Mouse (Mus musculus): ENCODE results near the gene Cd8b1. TPM values are rescaled to one million over a fixed set of nuclear protein-coding genes. Genes with fewer than 3 reads are reported as not detected.

Gene Cd8b1
- polyA plus RNA-seq, 1 experiment: not detected

DNA sequence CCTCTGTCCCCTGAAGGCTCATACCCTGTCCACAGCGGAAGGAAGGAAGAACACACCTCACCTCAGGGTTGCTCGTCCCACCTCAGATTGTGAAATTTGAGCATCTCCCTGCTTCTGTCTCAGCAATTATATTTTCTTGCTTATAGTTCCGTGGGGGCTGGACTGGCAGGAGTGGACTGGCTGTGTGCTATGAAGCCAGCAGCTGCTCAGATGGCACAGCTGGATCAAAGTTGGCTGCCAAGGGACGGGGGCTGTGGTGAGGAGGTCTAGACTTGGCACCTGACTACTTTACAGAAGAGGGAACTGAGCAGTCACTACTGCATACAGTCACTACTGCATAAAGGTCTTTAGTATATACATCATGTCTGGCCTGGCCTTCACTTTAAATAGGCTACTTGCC, 16.8 kb downstream of the Cd8b1 start:
- no peak overlapping the region for H3K4me3 ChIP-seq (ENCODE audit: insufficient read depth, low read length)
- TF ChIP-seq CTCF (IDR thresholded peaks at IDR 0.05; ENCODE audit: borderline replicate concordance, insufficient read depth, low read length) (no peak), POLR2A (IDR thresholded peaks at IDR 0.05; ENCODE audit: low read depth, low read length) (no peak)
- no peak overlapping the region for H3K27ac ChIP-seq (ENCODE audit: insufficient read depth, low read length)
- no peaks in the 10 kb centered on the region for H3K4me1 ChIP-seq (ENCODE audit: control insufficient read depth, insufficient read depth, low read length)

DNA sequence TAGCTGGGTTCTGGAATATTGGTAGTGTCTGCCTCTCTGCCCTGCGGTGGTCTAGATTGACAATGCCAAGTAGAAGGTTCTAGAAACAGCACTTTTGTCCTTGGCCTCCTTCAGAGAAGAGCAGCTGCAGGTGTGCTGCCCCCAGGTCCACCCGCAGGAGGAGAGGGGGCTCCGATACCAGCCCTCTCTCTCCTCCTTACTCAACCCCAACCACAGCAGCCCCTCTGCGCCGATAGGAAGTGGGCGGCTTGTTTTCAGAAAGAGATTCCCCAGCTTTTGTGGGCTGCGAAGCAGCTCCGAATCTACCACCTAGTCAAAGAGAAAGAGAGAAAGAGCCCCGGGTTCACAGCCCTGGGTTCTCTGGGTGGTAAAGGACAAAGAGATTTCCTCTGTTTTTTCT, 18.6 kb downstream of the Cd8b1 start:
- H3K4me3 ChIP-seq (ENCODE audit: insufficient read depth, low read length): no peak overlapping the region
- no peak overlapping the region for H3K27ac ChIP-seq (ENCODE audit: insufficient read depth, low read length)
- H3K4me1 ChIP-seq (ENCODE audit: control insufficient read depth, insufficient read depth, low read length): no peaks in the 10 kb centered on the region
- TF ChIP-seq CTCF (IDR thresholded peaks at IDR 0.05; ENCODE audit: borderline replicate concordance, insufficient read depth, low read length) (no peak), POLR2A (IDR thresholded peaks at IDR 0.05; ENCODE audit: low read depth, low read length) (no peak)

DNA sequence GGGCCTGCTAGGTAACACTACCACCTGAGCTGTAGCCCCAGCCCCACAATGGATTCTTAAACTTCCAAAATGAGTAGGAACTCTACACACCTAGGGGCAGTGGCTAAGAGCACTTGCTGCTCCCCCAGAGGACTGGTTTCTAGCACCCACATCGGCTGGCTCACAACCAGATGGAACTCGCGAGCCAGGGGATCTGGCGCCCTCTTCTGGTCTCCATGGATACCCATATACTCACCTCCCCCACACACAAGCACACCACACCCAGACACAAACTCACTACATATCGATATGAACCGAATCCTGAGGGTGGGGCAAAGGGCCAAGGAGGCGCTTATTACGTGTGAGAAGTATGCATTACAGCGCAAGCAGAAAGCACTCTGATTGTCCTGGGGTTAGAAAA, 25.4 kb downstream of the Cd8b1 start:
- H3K4me3 ChIP-seq (ENCODE audit: insufficient read depth, low read length): no peak overlapping the region
- TF ChIP-seq POLR2A (IDR thresholded peaks at IDR 0.05; ENCODE audit: low read depth, low read length): no peak
- no peak for TF ChIP-seq CTCF (IDR thresholded peaks at IDR 0.05; ENCODE audit: borderline replicate concordance, insufficient read depth, low read length)
- no peak overlapping the region for H3K27ac ChIP-seq (ENCODE audit: insufficient read depth, low read length)

DNA sequence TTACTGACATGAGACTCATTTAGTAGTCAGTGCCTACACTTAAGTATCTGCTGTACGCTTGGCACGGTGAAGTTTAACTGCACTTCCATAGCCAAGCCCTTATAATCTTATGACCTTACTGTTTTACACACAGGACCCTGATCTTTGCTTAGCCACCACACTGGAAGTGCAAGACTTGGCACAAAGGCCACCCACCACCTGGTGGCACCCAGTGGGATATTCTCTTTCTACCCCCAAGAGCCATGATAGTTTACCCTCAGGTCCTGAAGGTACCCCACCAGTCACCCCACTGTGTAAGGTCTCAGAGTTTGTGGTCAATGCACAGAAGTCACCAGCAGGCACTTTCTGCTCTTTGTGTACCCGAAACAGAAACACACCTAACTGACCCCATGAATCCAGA, 28.6 kb downstream of the Cd8b1 start:
- Histone ChIP-seq H3K4me3 (ENCODE audit: insufficient read depth, low read length) (no peak overlapping the region), H3K27ac (ENCODE audit: insufficient read depth, low read length) (no peak overlapping the region), H3K4me1 (ENCODE audit: control insufficient read depth, insufficient read depth, low read length) (no peaks in the 10 kb centered on the region)
- no peak for TF ChIP-seq CTCF (IDR thresholded peaks at IDR 0.05; ENCODE audit: borderline replicate concordance, insufficient read depth, low read length)
- TF ChIP-seq POLR2A (IDR thresholded peaks at IDR 0.05; ENCODE audit: low read depth, low read length): no peak

More for the DNA sequence above, 25.4 kb downstream of the Cd8b1 start:
- H3K4me1 ChIP-seq (ENCODE audit: control insufficient read depth, insufficient read depth, low read length): no peaks in the 10 kb centered on the region

DNA sequence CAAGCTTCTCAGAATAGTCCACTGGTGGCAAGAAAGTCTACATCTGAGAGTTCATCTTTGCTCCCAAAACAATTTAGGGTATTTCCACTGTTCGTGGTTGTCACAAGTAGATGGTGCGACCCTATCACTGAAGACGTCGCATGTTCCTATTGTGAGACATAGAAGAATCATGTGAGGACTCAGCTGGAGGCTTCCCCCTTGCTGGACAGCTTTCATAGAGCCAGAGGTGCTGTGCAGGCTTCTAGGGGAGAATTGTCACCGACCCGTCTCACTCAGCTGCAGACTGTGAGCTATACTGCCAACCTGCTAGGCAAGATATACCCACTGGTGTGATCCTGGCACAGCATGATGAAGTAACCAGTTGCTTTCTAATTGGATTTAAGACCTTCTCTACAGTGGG, 29.6 kb downstream of the Cd8b1 start:
- H3K27ac ChIP-seq (ENCODE audit: insufficient read depth, low read length): no peak overlapping the region
- no peaks in the 10 kb centered on the region for H3K4me1 ChIP-seq (ENCODE audit: control insufficient read depth, insufficient read depth, low read length)
- TF ChIP-seq CTCF (IDR thresholded peaks at IDR 0.05; ENCODE audit: borderline replicate concordance, insufficient read depth, low read length) (no peak), POLR2A (IDR thresholded peaks at IDR 0.05; ENCODE audit: low read depth, low read length) (no peak)
- H3K4me3 ChIP-seq (ENCODE audit: insufficient read depth, low read length): no peak overlapping the region

DNA sequence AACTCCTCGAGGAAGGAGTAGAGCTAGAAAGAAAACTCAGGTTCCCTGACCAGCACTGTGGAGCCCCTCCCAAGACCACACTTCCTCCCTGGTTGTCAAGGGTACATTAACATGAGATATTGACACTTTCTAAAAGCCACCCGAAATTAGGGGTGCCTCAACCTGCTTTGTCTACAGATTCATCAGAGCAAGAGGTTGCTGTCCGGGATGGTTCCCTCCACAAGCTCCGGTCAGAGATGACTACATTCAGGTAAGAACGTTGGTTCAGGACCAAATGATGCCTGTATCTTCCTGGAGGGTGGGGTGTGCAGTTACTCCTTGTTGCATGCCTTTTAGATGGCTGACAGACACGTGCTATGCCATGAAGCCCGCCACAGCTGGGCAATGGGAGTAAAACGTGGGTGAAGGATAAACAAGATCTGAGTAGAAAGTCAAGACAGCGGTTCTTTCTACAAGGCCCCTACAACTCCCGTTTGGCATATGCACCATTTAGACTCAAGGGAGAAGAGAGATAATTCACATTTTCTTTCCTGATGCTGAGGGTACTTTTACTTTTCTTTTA, 30.4 kb downstream of the Cd8b1 start:
- TF ChIP-seq CTCF (IDR thresholded peaks at IDR 0.05; ENCODE audit: borderline replicate concordance, insufficient read depth, low read length): no peak
- TF ChIP-seq POLR2A (IDR thresholded peaks at IDR 0.05; ENCODE audit: low read depth, low read length): no peak
- H3K27ac ChIP-seq (ENCODE audit: insufficient read depth, low read length): no peak overlapping the region
- H3K4me1 ChIP-seq (ENCODE audit: control insufficient read depth, insufficient read depth, low read length): no peaks in the 10 kb centered on the region
- no peak overlapping the region for H3K4me3 ChIP-seq (ENCODE audit: insufficient read depth, low read length)

DNA sequence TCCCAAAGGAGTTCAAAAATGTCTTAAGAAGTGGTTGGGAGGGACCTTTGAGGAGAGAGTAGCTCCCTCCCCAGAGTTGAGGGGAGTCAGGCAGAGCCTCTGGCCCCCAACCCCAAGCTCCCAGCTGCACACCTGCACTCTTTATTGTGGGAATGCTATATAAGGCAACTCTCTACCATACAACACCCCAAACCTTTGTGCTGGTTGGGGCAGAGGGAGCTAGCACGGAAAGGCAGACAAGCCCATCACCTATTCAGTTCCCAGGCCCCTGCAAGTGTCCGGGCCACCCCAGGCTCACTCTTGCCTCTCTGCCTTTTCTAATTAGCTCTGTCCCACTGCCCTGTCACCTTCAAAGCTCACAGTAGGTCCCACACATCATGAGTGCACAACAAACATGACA, 31.1 kb downstream of the Cd8b1 start:
- Histone ChIP-seq H3K4me3 (ENCODE audit: insufficient read depth, low read length) (no peak overlapping the region), H3K27ac (ENCODE audit: insufficient read depth, low read length) (no peak overlapping the region), H3K4me1 (ENCODE audit: control insufficient read depth, insufficient read depth, low read length) (no peaks in the 10 kb centered on the region)
- TF ChIP-seq CTCF (IDR thresholded peaks at IDR 0.05; ENCODE audit: borderline replicate concordance, insufficient read depth, low read length): no peak
- TF ChIP-seq POLR2A (IDR thresholded peaks at IDR 0.05; ENCODE audit: low read depth, low read length): no peak

DNA sequence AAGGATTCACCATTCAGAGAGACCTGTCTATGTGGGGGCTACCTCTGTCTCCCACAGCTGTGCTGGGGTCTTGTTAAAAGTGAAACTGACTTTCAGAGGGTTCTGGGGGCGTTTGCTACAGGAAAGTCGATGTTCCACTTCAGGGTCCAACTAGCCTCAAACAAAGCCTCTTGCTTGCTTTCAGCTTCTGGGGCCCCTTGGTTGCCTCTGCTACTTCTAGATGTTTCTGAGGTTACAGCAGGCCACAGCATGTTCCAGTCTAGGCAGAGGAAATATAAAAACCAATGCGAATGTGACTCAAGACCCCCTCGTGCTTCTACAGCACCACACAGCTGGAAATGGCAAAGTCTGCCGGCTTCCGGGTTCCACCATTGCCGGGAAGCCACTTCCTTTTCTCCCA, 34.9 kb downstream of the Cd8b1 start:
- TF ChIP-seq POLR2A (IDR thresholded peaks at IDR 0.05; ENCODE audit: low read depth, low read length): no peak
- H3K27ac ChIP-seq (ENCODE audit: insufficient read depth, low read length): no peak overlapping the region
- no peak overlapping the region for H3K4me3 ChIP-seq (ENCODE audit: insufficient read depth, low read length)
- H3K4me1 ChIP-seq (ENCODE audit: control insufficient read depth, insufficient read depth, low read length): no peaks in the 10 kb centered on the region

DNA sequence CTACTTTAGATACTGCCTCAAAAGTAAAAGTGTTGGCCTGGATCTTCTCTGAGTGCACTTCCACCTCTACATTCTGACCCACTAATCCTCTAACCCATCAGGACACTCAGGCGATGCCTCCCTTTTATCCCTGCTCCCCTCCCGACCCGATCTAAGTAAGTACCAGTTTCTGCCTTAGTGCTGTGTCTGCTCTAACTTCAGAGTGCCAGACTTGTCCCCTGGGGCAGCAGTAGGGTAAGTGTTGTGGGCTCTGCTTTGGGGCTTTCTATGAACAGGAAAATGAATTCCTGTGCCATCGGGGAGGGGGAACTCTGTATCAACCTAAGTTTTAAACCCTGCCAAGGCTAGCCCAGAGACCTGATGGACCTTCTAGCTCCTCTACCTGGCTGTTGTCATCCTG, 37.6 kb downstream of the Cd8b1 start:
- Histone ChIP-seq H3K27ac (ENCODE audit: insufficient read depth, low read length) (no peak overlapping the region), H3K4me3 (ENCODE audit: insufficient read depth, low read length) (no peak overlapping the region), H3K4me1 (ENCODE audit: control insufficient read depth, insufficient read depth, low read length) (no peaks in the 10 kb centered on the region)
- TF ChIP-seq CTCF (IDR thresholded peaks at IDR 0.05; ENCODE audit: borderline replicate concordance, insufficient read depth, low read length) (no peak), POLR2A (IDR thresholded peaks at IDR 0.05; ENCODE audit: low read depth, low read length) (no peak)

DNA sequence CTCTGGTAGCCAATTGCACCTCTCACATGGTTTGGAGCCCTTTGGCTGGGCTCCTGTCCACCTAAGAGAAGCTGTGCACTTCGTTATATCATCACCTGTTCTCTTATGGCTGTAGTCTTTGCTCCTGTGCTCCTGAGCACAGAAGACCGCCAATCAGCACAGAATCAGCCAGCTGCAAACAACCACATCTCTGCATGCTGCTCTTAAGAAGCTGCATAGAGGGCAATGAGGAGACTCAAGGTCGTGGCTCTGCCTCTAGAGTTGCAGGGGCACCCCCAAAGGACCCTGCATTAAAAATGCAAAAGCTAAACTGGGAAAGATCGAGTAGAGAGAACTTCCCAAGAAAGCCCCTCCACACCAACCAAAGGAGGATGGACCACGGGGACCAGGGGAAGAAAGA, 38.2 kb downstream of the Cd8b1 start:
- Histone ChIP-seq H3K27ac (ENCODE audit: insufficient read depth, low read length) (no peak overlapping the region), H3K4me3 (ENCODE audit: insufficient read depth, low read length) (no peak overlapping the region), H3K4me1 (ENCODE audit: control insufficient read depth, insufficient read depth, low read length) (no peaks in the 10 kb centered on the region)
- TF ChIP-seq CTCF (IDR thresholded peaks at IDR 0.05; ENCODE audit: borderline replicate concordance, insufficient read depth, low read length): no peak

DNA sequence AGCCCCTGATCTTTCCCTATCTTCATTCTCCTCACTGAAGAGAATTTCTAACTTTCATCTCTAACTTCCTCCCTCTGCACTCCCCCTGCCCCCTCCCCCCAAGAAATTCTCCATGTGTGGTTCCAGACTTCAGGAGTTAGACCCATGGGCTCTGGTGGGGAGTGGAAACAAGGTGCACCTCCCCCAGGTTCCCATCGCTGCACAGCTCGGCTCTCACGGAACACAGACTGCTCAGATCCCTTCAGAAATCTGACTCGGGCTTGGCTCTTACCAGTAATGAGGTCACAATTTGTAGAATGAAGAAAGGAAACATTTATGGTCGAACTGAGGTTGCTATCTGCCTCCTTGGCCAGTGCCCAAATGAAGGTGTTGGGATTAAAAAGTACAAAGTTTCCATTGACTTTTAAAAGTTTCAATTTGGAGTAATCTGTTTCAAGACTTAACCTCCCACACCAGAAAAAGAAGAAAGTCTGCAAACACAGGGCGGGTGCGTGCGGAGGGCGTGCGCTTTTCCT, 38.6 kb downstream of the Cd8b1 start:
- Histone ChIP-seq H3K27ac (ENCODE audit: insufficient read depth, low read length) (no peak overlapping the region), H3K4me3 (ENCODE audit: insufficient read depth, low read length) (no peak overlapping the region), H3K4me1 (ENCODE audit: control insufficient read depth, insufficient read depth, low read length) (no peaks in the 10 kb centered on the region)
- TF ChIP-seq POLR2A (IDR thresholded peaks at IDR 0.05; ENCODE audit: low read depth, low read length) (no peak), CTCF (IDR thresholded peaks at IDR 0.05; ENCODE audit: borderline replicate concordance, insufficient read depth, low read length) (no peak)

Measured in embryonic fibroblast, embryonic 13.5 days (primary cell).